ENCODE assay signal across 20 mouse cellular contexts in genomic region chr10:21504431-21504830, GRCm38 (mm10).
DNase-seq lines count a peak whose midpoint lies in the region; ATAC-seq and TF ChIP-seq lines count a peak whose summit lies in the region.
"Had no signal": no experiment of that assay in that cellular context is flagged by ENCODE, and none has a peak within 500 bp of the region (broad histone marks: within the 10 kb centered on the region; RNA-seq: fewer than 3 reads in every experiment).

No protein-coding gene starts in this region.

- 17% methylated on average over 3 of the region's 3 CpGs for WGBS in thymus, adult 2 months
- 90% methylated on average over 3 of the region's 3 CpGs for WGBS in forebrain, embryonic 15.5 days

- peak; percentile 80 for ATAC-seq in frontal cortex, adult (ENCODE audit: low TSS enrichment)
- no peak for ATAC-seq in megakaryocyte-erythroid progenitor cell, adult 5-6 weeks (replicated peaks; ENCODE audit: low FRiP score, low TSS enrichment, poor library complexity, severe bottlenecking)
- no peak for ATAC-seq in forebrain, embryonic 15.5 days (replicated peaks)

- H3K27ac ChIP-seq in thymus, adult 2 months (ENCODE audit: control insufficient read depth, insufficient read depth, low read length): peak overlapping the region; percentile 44; the same call in 1 of the 2 replicates
- no peak overlapping the region for H3K27ac ChIP-seq in forebrain, embryonic 15.5 days (replicated peaks)
- H3K27ac ChIP-seq: hindbrain, embryonic 10.5 days; liver, embryonic 14.5 days had no signal

- no peak overlapping the region for H3K4me3 ChIP-seq in thymus, adult 2 months (ENCODE audit: control insufficient read depth, insufficient read depth, low read length)
- H3K4me3 ChIP-seq in forebrain, embryonic 15.5 days: no peak overlapping the region
- H3K4me3 ChIP-seq: hindbrain, embryonic 10.5 days had no signal

- intact Hi-C loops in left cerebral cortex, postnatal 4 days (cut with DNase I): no loop called here

- H3K36me3 ChIP-seq in thymus, adult 2 months (ENCODE audit: control insufficient read depth, insufficient read depth, low read length): no peaks in the 10 kb centered on the region
- H3K36me3 ChIP-seq in forebrain, embryonic 15.5 days: no peaks in the 10 kb centered on the region
- H3K36me3 ChIP-seq: hindbrain, embryonic 10.5 days had no signal

- no peak for TF ChIP-seq CTCF in thymus, adult 2 months (IDR thresholded peaks at IDR 0.05; ENCODE audit: borderline replicate concordance, control insufficient read depth, extremely low read depth, insufficient read depth, low read length, poor library complexity)

- peaks cover 10% of the 10 kb centered on the region for H3K4me1 ChIP-seq in thymus, adult 2 months (replicated peaks; ENCODE audit: control insufficient read depth, insufficient read depth, low read length)
- no peaks in the 10 kb centered on the region for H3K4me1 ChIP-seq in forebrain, embryonic 15.5 days
- H3K4me1 ChIP-seq: hindbrain, embryonic 10.5 days had no signal

- no peak for DNase-seq in frontal cortex, postnatal 25 days (ENCODE audit: low spot score in 2 of 2)
- DNase-seq in brain, adult 2 months (ENCODE audit: low read depth, low spot score): peak; percentile 38
- DNase-seq in thymus, adult 2 months: peak; percentile 72
- DNase-seq in left cerebral cortex, postnatal 4 days: no peak
- DNase-seq in cerebellum, postnatal 10 days: no peak
- DNase-seq: adrenal gland, postnatal 10 days; cerebellum, adult 11-12 months; cerebellum, postnatal 25 days; gastrocnemius, postnatal 14 days; kidney, adult 18-20 months; kidney, postnatal 10 days; layer of hippocampus, postnatal 36 days; midbrain, embryonic 14.5 days; retina, postnatal 1 day; right cerebral cortex, postnatal 4 days had no signal

- no peak overlapping the region for H3K9ac ChIP-seq in forebrain, embryonic 15.5 days (replicated peaks)
- H3K9ac ChIP-seq: liver, embryonic 14.5 days had no signal

- TF ChIP-seq POLR2A in thymus, adult 2 months (IDR thresholded peaks at IDR 0.05; ENCODE audit: control insufficient read depth, extremely low read depth, insufficient read depth, low read length, poor library complexity): no peak

- H3K27me3 ChIP-seq in thymus, adult 2 months (ENCODE audit: control insufficient read depth, insufficient read depth, low read length): no peaks in the 10 kb centered on the region
- no peaks in the 10 kb centered on the region for H3K27me3 ChIP-seq in forebrain, embryonic 15.5 days

- no peak overlapping the region for H3K4me2 ChIP-seq in forebrain, embryonic 15.5 days (replicated peaks)

- H3K9me3 ChIP-seq in forebrain, embryonic 15.5 days: no peaks in the 10 kb centered on the region

Comparison
In these comparisons a context has a peak if more than half of its experiments do, and no peak if none do; other contexts are left out.
1. DNase-seq: peak in brain, adult 2 months (single experiment) and thymus, adult 2 months (single experiment); none in frontal cortex, postnatal 25 days (0 of 2), left cerebral cortex, postnatal 4 days (single experiment) and cerebellum, postnatal 10 days (0 of 2).